Mouse (Mus musculus) megakaryocyte, embryonic 14.5 days (primary cell): ENCODE measurements around the gene Bcl11b.

ENCODE experiments used
- FLI1 ChIP-seq: IDR thresholded peaks from 2 replicates; pipeline ENCODE4 v1.6.1; 2012; ENCODE audit warnings: low read length, inconsistent platforms, mixed read lengths
- GATA1 ChIP-seq: IDR thresholded peaks from 3 replicates; pipeline ENCODE4 v1.6.1; 2012; ENCODE audit warnings: mixed read lengths, low read length, inconsistent platforms, borderline replicate concordance

GRCm38 (mm10) chr12:107979710-107980260, 23.6 kb downstream of the Bcl11b start:
- TF ChIP-seq GATA1: no peak
- TF ChIP-seq FLI1: no peak
